Mouse (Mus musculus) thymus, postnatal 25 days (tissue): ENCODE measurements at regions not wholly inside any gene's neighbourhood (a gene's known extent, or its start where the extent isn't known, plus 50 kb on each side); places are given as distances from the start of the nearest gene placed in this dataset.

Experiments used
- DNase-seq: peaks from one replicate; pipeline ENCODE4 v3.0.0; 2022

DNA sequence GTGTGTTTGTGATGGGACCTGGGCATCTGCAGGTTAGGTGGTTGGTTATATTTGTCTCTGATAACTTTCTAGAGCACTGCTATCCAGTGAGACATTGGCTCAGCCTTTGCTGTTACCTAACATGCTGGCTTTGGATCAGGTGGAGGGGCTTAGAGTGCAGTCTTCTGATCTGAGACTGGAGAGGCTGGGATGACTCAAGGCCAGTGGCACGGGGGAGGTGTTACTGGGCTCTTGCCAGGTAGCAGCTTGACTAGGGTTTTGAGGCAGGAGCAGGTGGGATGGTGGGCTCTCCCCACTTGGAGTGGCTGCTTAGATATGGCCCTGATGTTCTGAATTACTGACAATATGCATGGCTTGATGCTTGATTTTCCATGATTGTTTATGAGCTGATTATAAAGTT lies 236.0 kb downstream of the Zfp704 start:
- no peak for DNase-seq

- DNase-seq, result no peak
These were observed 239.8 kb downstream of the Zfp704 start for GRCm38 (mm10) chr3:9370096-9370495.

- no peak for DNase-seq
These were observed 244.1 kb downstream of the Zfp704 start for GRCm38 (mm10) chr3:9365791-9366190.

GRCm38 (mm10) chr3:9359186-9359585 lies 250.7 kb downstream of the Zfp704 start:
- no peak for DNase-seq

DNA sequence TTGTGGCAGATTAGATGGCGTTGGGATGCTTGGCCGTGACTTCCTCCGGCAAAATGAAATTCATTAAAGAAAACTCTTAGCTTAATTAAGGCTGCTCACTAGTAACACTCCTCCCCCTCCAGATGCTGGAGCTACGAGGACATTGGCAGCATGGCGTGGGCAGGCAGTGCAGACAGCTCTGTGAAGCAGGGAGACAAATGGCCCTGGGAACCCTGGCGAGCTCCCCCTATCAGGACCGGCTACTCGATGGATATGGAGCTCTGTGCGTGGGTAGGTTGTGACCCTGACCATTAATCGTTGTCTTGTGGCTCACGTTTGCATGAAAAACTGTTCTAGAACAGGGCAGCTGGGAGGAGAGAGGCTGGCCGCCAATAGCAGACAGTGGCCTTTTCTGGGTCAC lies 251.8 kb downstream of the Zfp704 start:
- DNase-seq, result no peak

GRCm38 (mm10) chr3:9357639-9358038 lies 252.2 kb downstream of the Zfp704 start:
- no peak for DNase-seq

DNA sequence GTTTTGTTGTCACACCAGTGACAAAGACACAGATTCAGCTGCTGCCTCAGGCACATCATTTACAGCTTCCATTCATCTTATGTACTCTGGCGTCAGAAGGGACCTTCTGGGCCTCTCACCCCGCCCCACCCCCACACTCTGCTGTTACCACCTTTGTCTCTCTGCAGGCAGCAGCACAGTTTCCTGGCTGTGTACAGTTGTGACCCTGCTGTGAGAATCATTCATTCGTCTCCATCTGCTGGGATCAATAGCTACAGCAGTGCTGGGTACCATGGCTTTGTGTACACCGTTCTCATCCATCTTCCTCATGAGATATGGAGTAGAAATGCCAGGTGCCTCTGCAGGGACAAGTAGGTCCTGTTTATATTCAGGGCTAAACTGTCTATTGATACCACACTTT lies 254.0 kb downstream of the Zfp704 start:
- DNase-seq, result no peak

GRCm38 (mm10) chr3:9354756-9355155 lies 255.1 kb downstream of the Zfp704 start:
- no peak for DNase-seq

GRCm38 (mm10) chr3:9352251-9352650 lies 257.6 kb downstream of the Zfp704 start:
- DNase-seq, result no peak

- DNase-seq, result no peak
These were observed 260.1 kb downstream of the Zfp704 start for GRCm38 (mm10) chr3:9349822-9350221.

GRCm38 (mm10) chr3:9347446-9347860 lies 262.4 kb downstream of the Zfp704 start:
- no peak for DNase-seq

DNA sequence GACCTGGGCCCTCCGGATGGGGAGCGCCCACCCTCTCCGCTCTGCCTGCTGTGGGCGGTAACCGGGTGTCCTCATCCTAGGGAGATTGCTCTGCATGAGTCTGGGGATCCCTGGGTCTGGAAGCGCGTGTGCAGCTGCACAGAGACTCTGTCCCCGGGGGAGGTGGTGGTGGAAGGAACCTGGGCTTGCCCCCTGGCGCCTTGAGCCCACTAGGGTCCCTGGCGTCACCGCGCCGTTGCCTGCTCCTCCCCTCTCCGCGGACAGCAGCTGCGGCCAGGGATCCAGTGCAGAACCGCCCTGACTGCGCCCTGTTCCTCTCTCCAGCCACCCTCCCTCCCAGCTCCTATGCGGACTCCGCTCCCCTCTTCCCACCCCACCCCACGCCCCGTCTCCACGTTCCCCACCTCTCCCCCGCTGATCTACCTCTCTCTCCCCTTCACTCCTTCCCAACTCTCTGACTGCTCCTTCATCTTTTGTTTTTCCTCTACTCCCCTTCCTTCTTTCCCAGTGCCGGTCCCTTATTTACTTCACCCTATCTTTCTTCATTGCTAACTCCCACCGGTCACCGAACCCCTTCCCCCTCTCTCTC lies 262.9 kb downstream of the Zfp704 start:
- no peak for DNase-seq

DNA sequence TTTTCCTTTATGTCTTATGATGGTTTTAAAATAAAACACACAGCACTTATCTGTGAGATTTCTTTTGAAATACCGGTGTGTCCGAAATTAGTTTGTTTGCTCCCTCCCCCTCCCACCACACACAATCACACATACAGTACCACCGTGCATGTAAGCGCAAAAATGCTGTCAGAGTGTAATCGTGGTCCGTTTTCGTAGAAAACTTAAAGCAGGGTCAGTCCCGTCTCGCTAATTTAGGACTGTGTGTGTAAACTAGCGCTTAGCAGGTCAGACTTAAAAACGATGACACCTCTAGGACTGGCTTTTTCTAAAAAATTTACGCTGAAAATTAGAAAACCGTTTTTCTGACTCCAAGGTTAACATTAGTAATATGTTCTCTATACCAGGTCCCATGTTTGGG lies 263.5 kb downstream of the Zfp704 start:
- DNase-seq, result no peak

DNA sequence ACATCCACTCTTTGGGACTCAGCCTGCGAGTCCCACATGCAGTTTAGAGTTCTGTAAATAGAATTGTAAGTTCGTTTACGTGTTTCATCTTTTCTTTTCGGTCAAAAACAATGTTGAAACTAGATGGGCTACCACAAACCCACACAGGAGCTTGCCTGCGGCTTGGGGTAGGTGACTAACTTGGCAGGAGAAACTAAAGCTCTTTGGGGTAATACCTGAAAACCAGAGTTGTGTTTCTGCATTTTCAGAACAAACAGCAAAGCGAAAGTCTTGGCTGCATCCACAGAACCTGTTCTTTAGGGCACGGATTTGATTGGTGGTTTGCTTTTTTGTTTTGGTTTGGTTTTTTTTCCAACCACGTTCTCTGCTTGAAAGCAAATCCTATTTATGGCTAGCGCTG lies 264.0 kb downstream of the Zfp704 start:
- no peak for DNase-seq

GRCm38 (mm10) chr3:9343586-9343985 lies 266.3 kb downstream of the Zfp704 start:
- no peak for DNase-seq

- DNase-seq, result no peak
These were observed 267.7 kb downstream of the Zfp704 start for GRCm38 (mm10) chr3:9342167-9342566.

- no peak for DNase-seq
These were observed 268.2 kb downstream of the Zfp704 start for GRCm38 (mm10) chr3:9341657-9342056.

DNA sequence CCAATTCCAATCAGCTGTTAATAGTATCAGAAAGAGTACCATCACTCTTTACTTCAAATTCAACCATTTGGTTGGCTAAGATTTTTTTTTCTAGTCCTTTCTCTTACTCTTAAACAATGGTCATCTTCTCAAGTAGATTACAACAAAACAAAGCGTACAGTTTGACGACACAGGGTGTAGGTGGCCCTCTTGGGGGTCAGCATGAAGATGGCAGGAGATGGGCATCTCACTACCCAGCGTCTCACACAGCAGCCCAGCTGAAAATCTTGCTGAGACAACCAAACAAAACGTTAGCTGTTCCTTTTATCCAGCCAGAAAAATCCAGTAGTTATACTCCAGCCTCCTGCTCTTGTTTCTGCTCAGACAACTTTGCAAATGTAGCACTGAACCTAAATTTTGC lies 268.6 kb downstream of the Zfp704 start:
- no peak for DNase-seq

GRCm38 (mm10) chr3:9340788-9341187 lies 269.1 kb downstream of the Zfp704 start:
- DNase-seq, result peak; percentile 9

- DNase-seq, result no peak
These were observed 269.5 kb downstream of the Zfp704 start for GRCm38 (mm10) chr3:9340344-9340743.

DNA sequence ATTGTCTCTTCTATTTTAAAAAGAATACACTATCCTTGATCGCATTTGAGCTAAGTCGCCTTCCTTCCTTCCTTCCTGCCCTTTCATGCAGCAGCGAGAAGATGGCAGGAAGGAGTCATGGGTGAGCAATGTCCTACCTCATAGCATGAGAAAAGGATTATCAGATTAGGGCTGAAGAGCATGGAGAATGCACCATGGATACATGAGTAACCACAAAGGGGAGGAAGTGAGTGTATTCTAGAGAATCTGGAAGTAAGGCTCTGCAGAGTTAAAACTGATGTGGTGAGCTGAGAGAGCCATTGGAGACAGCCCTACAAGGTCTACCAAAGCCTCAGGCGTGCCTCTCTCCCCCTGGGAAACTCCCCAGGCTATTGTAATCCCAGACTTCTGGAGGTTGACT lies 270.2 kb downstream of the Zfp704 start:
- no peak for DNase-seq

- no peak for DNase-seq
These were observed 274.3 kb downstream of the Zfp704 start for GRCm38 (mm10) chr3:9335580-9335979.
